Mouse (Mus musculus): ENCODE measurements around the gene Sf3a1.
"Not testable (repeated sequence)": the region's sequence is repeated elsewhere in the genome, so short reads cannot be mapped to it uniquely, and the experiment has no call there.

Gene Sf3a1

GRCm38 (mm10) chr11:4159808-4160708 lies at the start of gene Sf3a1, which contains the start of gene Ccdc157:
TSS of gene Sf3a1 (plus strand) at chr11:4160350.
TSS of gene Ccdc157 (minus strand) at chr11:4160293.
- DNase-seq (ENCODE audit: extremely low read depth, insufficient read length, low spot score) = peak; percentile 94

- DNase-seq (ENCODE audit: extremely low read depth, insufficient read length, low spot score) = no peak
Observed at GRCm38 (mm10) chr11:4112033-4112432, 48.1 kb upstream of the Sf3a1 start.

- DNase-seq (ENCODE audit: extremely low read depth, insufficient read length, low spot score) = no peak
Observed at GRCm38 (mm10) chr11:4112861-4113260, 47.3 kb upstream of the Sf3a1 start.

- no peak for DNase-seq (ENCODE audit: extremely low read depth, insufficient read length, low spot score)
Observed at GRCm38 (mm10) chr11:4113496-4113895, 46.7 kb upstream of the Sf3a1 start.

DNA sequence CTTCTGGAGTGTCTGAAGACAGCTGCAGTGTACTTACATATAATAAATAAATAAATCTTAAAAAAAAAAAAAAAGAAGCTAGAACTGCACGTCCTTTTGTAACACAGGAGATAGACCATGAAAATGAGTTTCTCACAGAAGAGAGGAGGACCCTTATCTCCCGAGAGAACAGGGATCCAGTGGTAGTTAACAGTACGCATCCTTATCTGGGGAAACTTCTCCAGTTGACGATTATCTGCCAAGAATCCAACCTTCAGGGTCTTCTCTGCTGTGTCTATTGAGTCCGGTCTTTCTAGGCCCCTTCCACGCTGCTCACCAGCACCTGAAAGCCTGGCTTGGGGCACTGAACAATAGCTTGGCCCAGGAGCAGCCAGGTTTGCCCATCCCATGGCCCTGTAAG lies 46.2 kb upstream of the Sf3a1 start:
- DNase-seq (ENCODE audit: extremely low read depth, insufficient read length, low spot score) = no peak

- not testable (repeated sequence) for DNase-seq (ENCODE audit: extremely low read depth, insufficient read length, low spot score)
Observed at GRCm38 (mm10) chr11:4114541-4114940, 45.6 kb upstream of the Sf3a1 start.

DNA sequence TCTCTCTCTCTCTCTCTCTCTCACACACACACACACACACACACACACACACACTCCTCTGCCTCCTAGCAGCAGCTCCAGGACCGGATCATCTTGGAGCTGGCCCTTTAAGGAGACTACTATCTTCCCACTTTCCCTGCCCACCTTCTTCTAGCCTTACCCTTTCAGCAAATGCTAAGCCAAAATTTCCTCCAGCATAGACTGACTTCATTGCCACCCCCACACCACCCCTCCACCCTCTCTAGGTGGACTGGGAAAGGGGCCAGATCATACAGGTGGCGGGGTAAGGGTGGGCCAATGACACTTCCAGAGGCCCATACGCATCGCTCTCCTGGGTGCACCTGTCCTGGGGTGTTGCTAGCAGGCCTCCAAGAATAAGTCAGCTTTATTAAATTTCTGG lies 44.7 kb upstream of the Sf3a1 start:
- no peak for DNase-seq (ENCODE audit: extremely low read depth, insufficient read length, low spot score)

DNA sequence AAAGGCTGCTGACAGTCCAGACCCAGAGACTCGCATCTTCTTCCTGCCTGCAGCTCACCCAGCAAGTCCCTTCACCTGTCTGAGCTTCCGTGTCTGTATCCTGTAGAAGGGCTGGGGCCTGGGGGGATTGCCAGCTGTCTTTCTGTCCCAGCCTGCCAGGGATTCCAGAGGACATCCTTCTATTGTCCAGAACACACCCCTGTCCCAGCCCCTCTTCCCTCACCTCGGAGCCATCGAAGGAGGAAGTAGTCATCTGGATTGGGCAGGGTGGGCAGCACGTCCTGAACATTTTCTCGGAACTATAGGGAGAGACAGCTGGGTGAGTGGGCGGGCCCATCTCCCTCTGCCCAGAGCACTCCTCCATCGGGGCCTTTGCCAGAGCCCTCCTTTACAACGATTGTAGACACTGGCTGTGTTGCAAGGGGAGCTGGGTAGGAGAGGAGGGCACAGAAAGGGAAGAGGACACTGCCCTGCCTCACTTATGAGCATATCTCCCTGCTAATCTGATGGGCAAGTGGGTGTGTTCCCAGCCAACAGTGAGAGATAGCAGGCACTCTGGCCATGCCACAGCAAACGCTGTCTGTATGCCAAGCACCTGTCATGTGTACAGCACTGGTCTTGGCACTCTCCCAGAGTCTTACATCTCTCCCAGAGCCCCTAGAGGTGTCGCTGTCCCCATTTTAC lies 43.5 kb upstream of the Sf3a1 start:
- no peak for DNase-seq (ENCODE audit: extremely low read depth, insufficient read length, low spot score)

- no peak for DNase-seq (ENCODE audit: extremely low read depth, insufficient read length, low spot score)
Observed at GRCm38 (mm10) chr11:4117372-4118071, 42.6 kb upstream of the Sf3a1 start.

GRCm38 (mm10) chr11:4118081-4118921 lies 41.8 kb upstream of the Sf3a1 start:
- peak; percentile 80 for DNase-seq (ENCODE audit: extremely low read depth, insufficient read length, low spot score)

DNA sequence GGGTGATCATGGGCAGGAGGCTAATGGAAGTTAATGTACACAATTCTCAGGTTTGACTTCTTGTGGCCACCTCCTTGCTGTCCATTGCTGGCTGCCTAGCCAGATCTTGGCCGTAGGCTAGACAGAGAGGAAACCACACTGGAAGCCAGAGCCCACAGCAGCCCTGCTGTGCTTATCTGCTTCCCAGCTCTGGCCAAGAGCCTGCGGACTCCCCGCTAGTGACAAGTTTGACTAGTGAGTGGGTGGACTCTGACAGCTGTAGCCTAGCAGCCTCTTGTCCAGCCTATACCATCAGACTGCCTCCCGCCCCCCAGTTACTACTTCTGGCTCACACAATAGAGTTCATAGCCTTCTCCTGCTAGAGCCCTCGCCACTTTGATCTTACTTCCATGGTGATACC lies 40.5 kb upstream of the Sf3a1 start:
- no peak for DNase-seq (ENCODE audit: extremely low read depth, insufficient read length, low spot score)

GRCm38 (mm10) chr11:4121691-4122090 lies 38.5 kb upstream of the Sf3a1 start:
- DNase-seq (ENCODE audit: extremely low read depth, insufficient read length, low spot score) = no peak

GRCm38 (mm10) chr11:4122226-4122625 lies 37.9 kb upstream of the Sf3a1 start:
- DNase-seq (ENCODE audit: extremely low read depth, insufficient read length, low spot score) = no peak

- DNase-seq (ENCODE audit: extremely low read depth, insufficient read length, low spot score) = no peak
Observed at GRCm38 (mm10) chr11:4122742-4123579, 37.2 kb upstream of the Sf3a1 start, which contains the start of gene Sec14l2. TSS of gene Sec14l2 (minus strand) at chr11:4123415.

GRCm38 (mm10) chr11:4123922-4124321 lies 36.2 kb upstream of the Sf3a1 start:
- DNase-seq (ENCODE audit: extremely low read depth, insufficient read length, low spot score) = no peak

GRCm38 (mm10) chr11:4127059-4127458 lies 33.1 kb upstream of the Sf3a1 start:
- no peak for DNase-seq (ENCODE audit: extremely low read depth, insufficient read length, low spot score)

- DNase-seq (ENCODE audit: extremely low read depth, insufficient read length, low spot score) = not testable (repeated sequence)
Observed at GRCm38 (mm10) chr11:4128461-4128860, 31.7 kb upstream of the Sf3a1 start.

DNA sequence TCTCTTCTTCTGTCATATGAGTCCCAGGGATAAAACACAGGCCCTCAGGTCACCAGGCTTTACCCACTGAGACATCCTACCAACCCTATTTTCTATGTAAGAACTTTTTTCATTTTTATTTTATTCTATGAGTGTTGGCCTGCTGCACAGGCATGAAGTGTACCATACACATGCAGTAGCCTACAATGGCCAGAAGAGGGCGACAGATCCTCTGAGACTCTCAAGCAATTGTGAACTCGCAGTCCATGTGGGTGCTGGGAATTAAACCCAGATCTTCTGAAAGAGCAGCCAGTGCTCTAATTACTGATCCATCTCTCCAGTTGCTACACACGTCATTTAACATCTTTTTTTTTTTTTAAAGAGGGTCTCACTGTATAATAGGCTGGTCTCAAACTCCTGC lies 26.7 kb upstream of the Sf3a1 start:
- no peak for DNase-seq (ENCODE audit: extremely low read depth, insufficient read length, low spot score)

GRCm38 (mm10) chr11:4134400-4134799 lies 25.8 kb upstream of the Sf3a1 start:
- DNase-seq (ENCODE audit: extremely low read depth, insufficient read length, low spot score) = no peak
